Mouse (Mus musculus): ENCODE data around the gene Ppm1l. TPM values are rescaled to one million over a fixed set of nuclear protein-coding genes. Genes with fewer than 3 reads are reported as not detected.

The Ppm1l gene
- total and polyA plus RNA-seq, 3 experiments = 7.6 to 31.3 (median 24.1) TPM

DNA sequence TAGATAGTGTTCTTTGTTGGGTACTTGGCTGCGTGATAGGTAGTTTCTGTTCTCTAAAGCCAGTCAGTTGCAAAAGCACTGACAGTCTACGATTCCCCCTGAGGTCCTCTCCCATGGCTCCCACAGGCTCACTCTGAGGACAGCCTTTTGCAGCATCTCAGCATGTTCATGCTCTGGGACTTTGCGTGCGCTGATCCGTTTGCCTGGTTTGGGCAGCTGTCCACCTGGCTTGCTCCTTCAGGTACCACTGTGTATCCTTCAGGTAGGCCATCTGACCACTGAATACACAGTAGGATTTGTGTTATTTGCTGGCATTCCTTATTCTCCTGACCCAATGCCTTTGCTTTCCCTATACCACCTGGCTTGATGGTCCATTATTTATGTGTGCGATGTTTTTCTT is 33.3 kb downstream of the Ppm1l start:
- Histone ChIP-seq H3K27me3 (ENCODE audit: control insufficient read depth, insufficient read depth, low read length) (no peaks in the 10 kb centered on the region), H3K4me1 (ENCODE audit: control insufficient read depth, insufficient read depth, low read length) (peaks cover 2% of the 10 kb centered on the region), H3K79me2 (replicated peaks; ENCODE audit: control insufficient read depth, insufficient read depth, low read length) (no peaks in the 10 kb centered on the region; the same call in 1 of the 2 replicates), H3K36me3 (ENCODE audit: control insufficient read depth, insufficient read depth, low read length) (no peaks in the 10 kb centered on the region; the same call in 1 of the 2 replicates), H3K9ac (ENCODE audit: low read depth, low read length) (no peak overlapping the region), H3K27ac (no peak overlapping the region), H3K4me3 (no peak overlapping the region)
- intact Hi-C loops (cut with DNase I) = no loop called here
- 93% methylated on average over 6 of the region's 6 CpGs for WGBS
- TF ChIP-seq EP300 (IDR thresholded peaks at IDR 0.05; ENCODE audit: insufficient read depth, low read depth, low read length) (no peak), CTCF (IDR thresholded peaks at IDR 0.05) (no peak)
- no peak for DNase-seq

DNA sequence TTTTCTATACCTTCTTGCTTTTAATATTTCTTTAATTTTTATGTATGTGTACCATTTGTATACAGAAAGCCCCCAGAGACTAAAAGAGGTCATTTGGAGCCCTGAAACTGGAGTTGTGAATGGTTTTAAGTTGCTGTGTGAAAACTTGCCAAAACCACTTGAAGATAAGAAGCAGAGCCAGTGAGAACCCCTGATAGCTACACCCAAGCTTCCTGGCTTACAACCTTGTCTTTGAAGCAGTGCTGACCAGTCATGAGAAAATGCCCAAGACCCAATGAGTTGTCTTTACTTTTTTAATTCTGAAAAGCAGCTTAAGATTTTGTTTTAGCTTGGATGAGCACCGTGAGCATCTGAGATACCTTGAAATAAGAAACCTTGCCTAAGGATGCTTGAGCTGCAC is 35.5 kb downstream of the Ppm1l start:
- DNase-seq = no peak
- H3K27me3 ChIP-seq (ENCODE audit: control insufficient read depth, insufficient read depth, low read length) = no peaks in the 10 kb centered on the region
- intact Hi-C loops (cut with DNase I) = no loop called here
- H3K4me3 ChIP-seq = no peak overlapping the region
- H3K79me2 ChIP-seq (replicated peaks; ENCODE audit: control insufficient read depth, insufficient read depth, low read length) = no peaks in the 10 kb centered on the region; the same call in 1 of the 2 replicates
- peaks cover 2% of the 10 kb centered on the region for H3K4me1 ChIP-seq (ENCODE audit: control insufficient read depth, insufficient read depth, low read length)
- H3K9ac ChIP-seq (ENCODE audit: low read depth, low read length) = no peak overlapping the region
- H3K27ac ChIP-seq = no peak overlapping the region
- TF ChIP-seq CTCF (IDR thresholded peaks at IDR 0.05) = no peak
- no peak for TF ChIP-seq POLR2A (IDR thresholded peaks at IDR 0.05; ENCODE audit: insufficient read depth, low read depth, low read length)
- TF ChIP-seq EP300 (IDR thresholded peaks at IDR 0.05; ENCODE audit: insufficient read depth, low read depth, low read length) = no peak
- H3K36me3 ChIP-seq (ENCODE audit: control insufficient read depth, insufficient read depth, low read length) = no peaks in the 10 kb centered on the region; the same call in 1 of the 2 replicates
- WGBS = 28% methylated on average over 1 of the region's 1 CpGs

DNA sequence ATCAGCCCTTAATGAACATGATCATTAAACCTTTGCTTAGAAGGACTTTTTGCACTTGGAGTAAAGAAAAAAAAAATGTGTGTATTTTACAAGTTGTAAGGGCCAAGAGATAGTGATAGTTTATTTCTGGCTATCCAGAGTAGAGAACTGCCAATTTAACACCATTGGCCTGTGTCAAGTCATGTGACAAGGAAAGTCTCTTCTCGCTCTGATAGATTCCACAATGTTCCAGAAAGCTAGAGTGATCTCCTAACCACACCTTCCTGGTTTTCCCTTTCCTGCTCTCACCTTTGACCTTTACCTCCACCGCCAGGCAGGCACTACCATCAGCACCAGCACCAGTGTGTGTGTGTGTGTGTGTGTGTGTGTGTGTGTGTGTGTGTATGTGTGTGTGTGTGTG is 38.0 kb downstream of the Ppm1l start:
- Histone ChIP-seq H3K79me2 (replicated peaks; ENCODE audit: control insufficient read depth, insufficient read depth, low read length) (no peaks in the 10 kb centered on the region; the same call in 1 of the 2 replicates), H3K4me3 (no peak overlapping the region), H3K4me1 (ENCODE audit: control insufficient read depth, insufficient read depth, low read length) (peaks cover 2% of the 10 kb centered on the region), H3K27ac (no peak overlapping the region), H3K27me3 (ENCODE audit: control insufficient read depth, insufficient read depth, low read length) (no peaks in the 10 kb centered on the region), H3K36me3 (ENCODE audit: control insufficient read depth, insufficient read depth, low read length) (no peaks in the 10 kb centered on the region; the same call in 1 of the 2 replicates), H3K9ac (ENCODE audit: low read depth, low read length) (no peak overlapping the region)
- TF ChIP-seq CTCF (IDR thresholded peaks at IDR 0.05) (no peak), EP300 (IDR thresholded peaks at IDR 0.05; ENCODE audit: insufficient read depth, low read depth, low read length) (no peak), POLR2A (IDR thresholded peaks at IDR 0.05; ENCODE audit: insufficient read depth, low read depth, low read length) (no peak)
- 46% methylated on average over 2 of the region's 2 CpGs for WGBS
- DNase-seq = no peak
- intact Hi-C loops (cut with DNase I) = loop anchor here (5.0 kb wide), 1 partner anchor 37 kb away; the partner anchor contains the start of gene Ppm1l

DNA sequence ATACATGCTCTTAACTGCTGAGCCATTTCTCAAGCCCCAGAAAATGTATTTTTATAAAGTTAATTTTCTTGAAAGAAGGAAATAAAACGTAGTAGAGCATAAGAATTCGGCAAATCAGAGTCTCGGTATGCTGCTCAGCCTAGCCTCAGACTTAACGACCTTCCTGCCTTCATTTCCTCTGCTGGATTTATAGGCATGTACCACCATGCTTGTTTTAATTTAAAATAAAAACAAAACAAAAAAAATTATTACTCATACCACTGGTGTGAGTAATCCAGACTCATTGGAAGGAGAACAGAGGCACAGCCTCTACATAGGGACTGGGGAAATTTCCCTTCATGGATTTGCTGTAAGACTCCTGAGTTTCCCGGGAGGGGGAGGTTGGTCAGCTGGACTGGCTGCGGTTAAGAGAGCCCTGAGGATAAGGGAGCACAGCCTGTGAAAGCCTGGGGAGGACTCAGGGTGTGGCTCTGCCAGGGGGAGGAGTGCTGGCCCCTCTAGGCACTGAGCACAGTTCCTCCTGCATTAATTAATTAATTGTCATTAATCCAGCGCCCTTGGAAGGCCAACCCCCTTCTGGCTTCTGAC is 39.5 kb downstream of the Ppm1l start:
- no peak overlapping the region for H3K9ac ChIP-seq (ENCODE audit: low read depth, low read length)
- H3K36me3 ChIP-seq (ENCODE audit: control insufficient read depth, insufficient read depth, low read length) = no peaks in the 10 kb centered on the region; the same call in 1 of the 2 replicates
- H3K4me1 ChIP-seq (ENCODE audit: control insufficient read depth, insufficient read depth, low read length) = peaks cover 2% of the 10 kb centered on the region
- no peaks in the 10 kb centered on the region for H3K27me3 ChIP-seq (ENCODE audit: control insufficient read depth, insufficient read depth, low read length)
- H3K79me2 ChIP-seq (replicated peaks; ENCODE audit: control insufficient read depth, insufficient read depth, low read length) = no peaks in the 10 kb centered on the region; the same call in 1 of the 2 replicates
- no peak for TF ChIP-seq CTCF (IDR thresholded peaks at IDR 0.05)
- no peak for TF ChIP-seq POLR2A (IDR thresholded peaks at IDR 0.05; ENCODE audit: insufficient read depth, low read depth, low read length)
- TF ChIP-seq EP300 (IDR thresholded peaks at IDR 0.05; ENCODE audit: insufficient read depth, low read depth, low read length) = no peak
- H3K27ac ChIP-seq = no peak overlapping the region
- intact Hi-C loops (cut with DNase I) = loop anchor here (5.0 kb wide), 1 partner anchor 39 kb away; the partner anchor contains the start of gene Ppm1l
- H3K4me3 ChIP-seq = no peak overlapping the region
- DNase-seq = no peak
- 81% methylated on average over 7 of the region's 7 CpGs for WGBS

DNA sequence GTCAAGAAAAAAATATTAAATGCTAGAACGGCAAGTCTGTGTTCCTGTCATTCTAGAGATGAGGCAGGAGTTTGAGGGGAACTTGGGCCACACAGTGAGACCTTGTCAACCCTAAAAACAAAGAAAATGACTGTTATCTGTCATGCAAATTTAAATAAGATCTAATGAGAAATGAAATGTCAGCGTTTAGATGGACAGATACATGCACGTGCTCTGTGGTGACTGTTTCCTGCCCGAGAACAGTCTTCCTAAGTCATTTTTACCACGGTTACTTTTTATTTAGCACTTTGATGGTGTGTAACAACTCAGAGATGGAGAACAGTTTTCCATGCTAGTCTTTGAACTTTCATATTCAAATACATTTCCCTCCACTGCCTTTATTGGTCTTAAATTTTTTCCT is 40.1 kb downstream of the Ppm1l start:
- H3K27me3 ChIP-seq (ENCODE audit: control insufficient read depth, insufficient read depth, low read length) = no peaks in the 10 kb centered on the region
- H3K79me2 ChIP-seq (replicated peaks; ENCODE audit: control insufficient read depth, insufficient read depth, low read length) = no peaks in the 10 kb centered on the region; the same call in 1 of the 2 replicates
- H3K9ac ChIP-seq (ENCODE audit: low read depth, low read length) = no peak overlapping the region
- peaks cover 4% of the 10 kb centered on the region for H3K4me1 ChIP-seq (ENCODE audit: control insufficient read depth, insufficient read depth, low read length)
- no peak overlapping the region for H3K4me3 ChIP-seq
- intact Hi-C loops (cut with DNase I) = loop anchor here (5.0 kb wide), 1 partner anchor 39 kb away; the partner anchor contains the start of gene Ppm1l
- no peak overlapping the region for H3K27ac ChIP-seq
- no peak for DNase-seq
- TF ChIP-seq POLR2A (IDR thresholded peaks at IDR 0.05; ENCODE audit: insufficient read depth, low read depth, low read length) (no peak), EP300 (IDR thresholded peaks at IDR 0.05; ENCODE audit: insufficient read depth, low read depth, low read length) (no peak), CTCF (IDR thresholded peaks at IDR 0.05) (no peak)
- no peaks in the 10 kb centered on the region; the same call in 1 of the 2 replicates for H3K36me3 ChIP-seq (ENCODE audit: control insufficient read depth, insufficient read depth, low read length)
- WGBS = 76% methylated on average over 5 of the region's 5 CpGs

Measured in heart, adult 2 months (tissue).